Mouse (Mus musculus): ENCODE results near the gene Clcn1. TPM values are rescaled to one million over a fixed set of nuclear protein-coding genes. Genes with fewer than 3 reads are reported as not detected.
A peak's percentile ranks its signal among the peaks of the same experiment; 100 is the strongest.

The Clcn1 gene
- total RNA-seq, 2 experiments from 2014 or later: 4.8 to 6.0 TPM

DNA sequence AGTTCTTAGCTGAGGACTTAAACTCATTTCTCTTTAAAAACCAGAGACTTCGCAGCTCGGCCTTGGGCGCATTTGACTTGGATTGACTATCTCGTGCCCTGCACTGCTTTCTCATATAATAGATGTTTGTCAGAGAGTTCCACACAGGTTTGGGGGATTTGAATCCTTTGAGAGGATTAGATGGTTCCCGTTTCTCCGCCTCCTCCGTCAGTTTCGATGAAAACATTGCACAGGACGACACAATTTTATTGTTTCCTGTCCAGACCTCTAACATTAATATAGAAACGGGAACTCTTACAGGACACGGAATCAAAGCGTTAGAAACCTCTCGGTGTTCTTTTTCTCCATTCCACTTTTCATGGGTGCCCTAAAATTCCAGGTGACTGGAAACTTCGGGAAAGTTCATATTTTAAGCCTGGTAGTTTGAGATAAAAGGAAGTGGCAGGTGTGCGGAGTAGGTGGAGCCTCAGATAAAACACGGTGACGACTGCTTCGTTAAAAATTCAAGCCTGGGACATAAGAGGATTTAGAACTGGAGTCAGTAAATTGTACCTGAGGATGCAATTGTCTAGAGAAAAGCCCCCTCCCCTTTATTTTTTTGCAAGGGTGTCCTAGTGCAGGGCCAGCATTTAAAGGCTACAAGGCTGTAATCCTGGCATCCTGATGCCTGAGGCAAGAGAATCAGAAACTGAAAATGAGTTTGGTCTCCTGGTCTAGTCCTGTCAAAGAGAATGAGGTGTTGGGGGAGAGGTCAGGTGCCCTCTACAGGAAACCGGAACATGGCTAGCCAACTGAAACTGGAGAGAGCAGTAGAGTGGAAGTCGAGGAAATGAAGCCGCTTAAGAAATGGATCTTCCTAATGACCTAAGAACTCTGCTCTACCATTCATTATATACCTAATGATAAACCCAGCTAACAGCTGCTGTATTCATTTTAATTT, 20.8 kb upstream of the Clcn1 start:
- Histone ChIP-seq H3K27ac (peak overlapping the region; percentile 94), H3K4me3 (peak overlapping the region; percentile 73)
- no peak for DNase-seq (ENCODE audit: low spot score in 2 of 2)
- TF ChIP-seq CTCF (conservative IDR thresholded peaks at IDR 0.05): no peak

DNA sequence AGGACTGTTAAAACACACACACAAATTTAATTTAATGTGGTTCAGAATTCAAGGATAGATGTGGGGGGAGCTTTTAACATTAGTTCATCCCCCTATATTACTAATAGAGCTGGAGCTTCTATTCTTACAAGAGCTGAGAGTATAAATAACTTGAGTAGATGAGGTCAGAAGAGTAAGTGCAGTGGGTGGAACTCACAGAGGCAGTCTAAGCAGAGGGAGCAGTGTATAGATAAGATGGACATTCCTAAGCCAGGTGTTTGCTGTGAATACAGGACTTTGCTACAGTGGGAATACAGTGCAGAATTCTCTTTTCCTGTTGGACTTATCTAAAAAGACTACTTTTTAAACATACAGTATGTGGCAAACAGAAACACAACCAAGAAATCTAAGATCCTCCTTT, 15.7 kb upstream of the Clcn1 start:
- no peak for TF ChIP-seq CTCF (conservative IDR thresholded peaks at IDR 0.05)
- no peak overlapping the region for H3K27ac ChIP-seq
- no peak overlapping the region for H3K4me3 ChIP-seq
- no peak for DNase-seq (ENCODE audit: low spot score in 2 of 2)

DNA sequence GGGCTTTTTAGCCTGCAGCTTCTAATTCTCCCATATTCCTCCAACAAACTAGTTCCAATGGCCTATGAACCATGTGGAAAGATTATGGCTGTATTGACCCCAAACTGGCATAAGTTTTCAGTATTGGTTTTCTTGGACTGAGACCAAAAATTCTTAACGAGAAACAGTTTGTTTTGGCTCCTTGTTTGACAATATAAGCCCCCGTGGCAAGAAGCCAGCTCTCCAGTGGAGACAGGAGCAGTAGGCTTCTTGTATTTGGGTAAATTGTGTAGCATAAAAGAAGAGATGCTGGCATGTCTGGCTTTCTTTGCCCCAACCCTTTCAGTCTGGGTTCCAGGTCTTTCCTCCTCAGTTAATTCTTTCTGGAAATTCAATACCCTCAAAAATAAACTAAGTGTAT, 10.3 kb upstream of the Clcn1 start:
- no peak for TF ChIP-seq CTCF (conservative IDR thresholded peaks at IDR 0.05)
- DNase-seq (ENCODE audit: low spot score in 2 of 2): no peak
- no peak overlapping the region for H3K4me3 ChIP-seq
- no peak overlapping the region for H3K27ac ChIP-seq

DNA sequence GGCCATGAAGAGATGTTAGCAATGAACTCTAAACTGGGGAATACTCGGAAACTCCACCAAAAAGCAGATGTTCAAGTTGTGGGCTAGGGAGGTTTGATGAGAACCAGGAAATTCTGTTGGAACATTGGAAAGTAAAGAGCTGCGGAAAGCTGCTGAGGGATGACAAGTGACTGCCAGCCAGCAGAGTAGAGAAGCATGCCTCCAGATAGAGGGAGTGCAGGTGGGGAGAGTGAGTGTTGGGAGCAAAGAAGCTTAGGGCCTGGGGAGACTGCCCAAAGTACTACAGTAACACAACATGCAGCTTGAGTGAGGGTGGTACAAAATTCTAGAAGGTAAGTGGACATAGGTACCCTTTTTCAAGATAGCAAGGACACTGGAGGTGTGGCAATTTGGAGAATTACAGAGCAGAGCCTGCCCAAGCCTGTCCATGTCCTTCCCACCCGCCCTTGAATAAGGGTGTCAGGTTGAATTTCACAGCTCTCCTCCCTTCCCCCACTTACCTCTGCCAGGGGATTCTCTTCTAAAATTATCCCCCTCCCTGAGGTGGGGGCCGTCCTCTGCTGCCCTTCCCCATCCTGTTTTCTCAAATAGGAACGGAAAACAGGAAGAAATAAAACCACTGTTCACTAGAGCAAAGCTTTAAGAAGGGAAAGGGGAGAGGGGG, 3.5 kb upstream of the Clcn1 start:
- TF ChIP-seq CTCF (conservative IDR thresholded peaks at IDR 0.05): no peak
- no peak overlapping the region for H3K27ac ChIP-seq
- H3K4me3 ChIP-seq: no peak overlapping the region
- DNase-seq (ENCODE audit: low spot score in 2 of 2): no peak

DNA sequence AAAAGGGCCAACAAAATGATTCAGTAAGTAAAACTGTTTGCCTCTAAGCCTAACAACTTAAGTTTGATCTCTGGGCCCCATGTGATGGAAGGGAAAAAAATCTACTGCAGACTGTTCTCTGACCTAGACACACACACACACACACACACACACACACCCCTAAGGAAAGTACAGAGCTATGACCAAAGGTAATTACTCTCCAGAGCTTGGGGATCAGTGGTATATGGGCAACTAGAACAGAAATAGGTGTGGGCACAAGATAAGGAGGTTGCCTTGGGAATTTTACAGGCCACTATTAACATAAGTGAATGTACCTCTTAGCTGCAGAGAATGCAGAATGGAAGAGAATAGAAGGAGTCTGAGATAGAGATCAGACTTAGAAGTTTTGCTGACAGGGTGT, 1.1 kb downstream of the Clcn1 start:
- no peak overlapping the region for H3K4me3 ChIP-seq
- H3K27ac ChIP-seq: no peak overlapping the region
- no peak for TF ChIP-seq CTCF (conservative IDR thresholded peaks at IDR 0.05)
- no peak for DNase-seq (ENCODE audit: low spot score in 2 of 2)

DNA sequence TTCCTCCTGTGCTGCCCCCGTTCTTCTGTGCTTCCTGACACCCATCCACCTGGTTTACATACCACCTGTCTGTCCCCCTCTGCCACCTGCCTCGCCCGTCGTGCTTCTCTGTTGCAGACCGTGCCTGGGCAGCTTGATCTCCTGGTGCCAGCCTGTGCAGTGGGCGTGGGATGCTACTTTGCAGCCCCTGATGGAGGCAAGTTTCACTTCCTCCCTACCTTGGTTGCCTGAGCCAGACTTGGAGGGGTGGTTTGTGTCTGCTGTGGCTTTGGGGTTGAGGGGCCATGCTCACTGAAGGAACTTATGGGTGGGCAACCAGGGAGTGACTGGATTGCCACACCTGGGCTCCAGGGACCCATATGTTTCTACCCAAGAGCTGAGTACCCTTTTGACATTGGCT, 6.8 kb downstream of the Clcn1 start:
- DNase-seq (ENCODE audit: low spot score in 2 of 2): no peak
- no peak for TF ChIP-seq CTCF (conservative IDR thresholded peaks at IDR 0.05)
- Histone ChIP-seq H3K27ac (no peak overlapping the region), H3K4me3 (no peak overlapping the region)

DNA sequence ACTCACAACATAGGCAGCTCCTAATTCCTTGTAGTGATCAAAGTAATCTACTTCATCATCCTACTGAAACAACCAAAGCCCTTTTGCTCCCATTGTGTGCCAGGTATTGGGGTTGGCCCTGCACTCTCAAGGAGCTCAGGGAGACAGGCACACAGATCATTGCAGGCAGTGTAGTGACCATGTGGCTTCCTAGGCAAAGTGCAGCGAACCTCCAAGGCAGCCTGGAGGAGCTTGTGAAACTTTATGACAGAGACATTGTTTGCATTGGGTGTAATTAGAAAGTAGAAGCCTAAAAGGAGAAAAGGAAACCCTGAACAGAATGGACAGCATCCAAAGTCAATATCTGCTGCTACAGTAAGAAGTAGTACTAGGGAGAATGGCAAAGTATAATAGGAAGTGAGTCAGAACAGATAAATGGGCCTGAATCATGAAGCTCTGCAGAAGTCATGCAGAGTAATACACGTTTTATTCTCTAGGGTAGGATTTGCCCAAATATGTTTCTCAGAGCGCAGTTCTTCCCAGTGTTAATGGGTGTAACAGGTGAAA, 9.1 kb downstream of the Clcn1 start:
- TF ChIP-seq CTCF (conservative IDR thresholded peaks at IDR 0.05): no peak
- no peak for DNase-seq (ENCODE audit: low spot score in 2 of 2)
- Histone ChIP-seq H3K27ac (no peak overlapping the region), H3K4me3 (no peak overlapping the region)

DNA sequence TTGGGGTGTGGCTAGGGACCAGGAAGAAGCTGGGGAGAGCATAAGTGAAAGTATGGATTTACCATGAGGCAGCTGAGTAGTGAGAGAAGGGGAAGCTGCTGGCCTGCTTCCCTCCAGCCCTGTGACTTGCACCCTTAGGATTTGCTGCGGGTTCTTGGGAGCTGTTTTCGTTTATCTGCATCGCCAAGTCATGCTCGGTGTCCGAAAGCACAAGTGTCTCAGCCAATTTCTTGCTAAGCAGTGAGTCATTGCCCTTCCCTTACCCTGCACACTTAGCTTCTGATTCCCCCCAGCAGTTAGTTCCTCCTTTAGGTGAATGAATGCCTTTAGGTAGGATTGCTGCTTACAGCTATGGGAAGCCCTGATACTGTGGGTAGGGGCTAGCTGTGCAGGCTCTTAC, 12.9 kb downstream of the Clcn1 start:
- TF ChIP-seq CTCF (conservative IDR thresholded peaks at IDR 0.05): no peak
- Histone ChIP-seq H3K4me3 (no peak overlapping the region), H3K27ac (no peak overlapping the region)

DNA sequence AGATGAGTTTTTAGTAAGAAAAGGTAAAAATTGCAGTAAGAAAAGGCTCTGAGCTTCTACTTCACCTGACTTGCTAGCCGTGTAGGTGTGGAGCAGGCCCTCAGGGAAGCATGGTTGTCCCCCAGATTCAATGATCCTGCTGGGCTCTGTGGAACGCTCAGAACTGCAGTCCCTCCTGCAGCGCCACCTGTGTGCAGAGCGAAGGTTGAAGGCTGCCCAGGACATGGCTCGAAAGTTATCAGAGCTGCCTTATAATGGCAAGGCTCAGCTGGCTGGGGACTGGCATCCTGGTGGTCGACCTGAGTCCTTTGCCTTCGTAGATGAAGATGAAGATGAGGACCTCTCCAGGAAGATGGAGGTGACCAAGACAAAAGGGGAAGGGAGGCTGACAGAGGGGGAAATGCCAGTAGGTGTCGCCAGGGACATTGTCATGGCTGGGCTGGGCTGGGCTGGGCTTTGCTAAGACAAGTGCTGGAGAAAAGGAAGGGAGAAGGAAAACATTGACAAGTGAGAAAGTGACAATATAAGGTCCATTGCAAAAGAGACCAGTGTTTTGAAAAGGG, 23.4 kb downstream of the Clcn1 start:
- peak; percentile 35; the same call in 1 of the 2 replicates for TF ChIP-seq CTCF (conservative IDR thresholded peaks at IDR 0.05)
- Histone ChIP-seq H3K27ac (no peak overlapping the region), H3K4me3 (no peak overlapping the region)
- no peak for DNase-seq (ENCODE audit: low spot score in 2 of 2)

More for the DNA sequence above, 12.9 kb downstream of the Clcn1 start:
- DNase-seq (ENCODE audit: low spot score in 2 of 2): no peak

DNA sequence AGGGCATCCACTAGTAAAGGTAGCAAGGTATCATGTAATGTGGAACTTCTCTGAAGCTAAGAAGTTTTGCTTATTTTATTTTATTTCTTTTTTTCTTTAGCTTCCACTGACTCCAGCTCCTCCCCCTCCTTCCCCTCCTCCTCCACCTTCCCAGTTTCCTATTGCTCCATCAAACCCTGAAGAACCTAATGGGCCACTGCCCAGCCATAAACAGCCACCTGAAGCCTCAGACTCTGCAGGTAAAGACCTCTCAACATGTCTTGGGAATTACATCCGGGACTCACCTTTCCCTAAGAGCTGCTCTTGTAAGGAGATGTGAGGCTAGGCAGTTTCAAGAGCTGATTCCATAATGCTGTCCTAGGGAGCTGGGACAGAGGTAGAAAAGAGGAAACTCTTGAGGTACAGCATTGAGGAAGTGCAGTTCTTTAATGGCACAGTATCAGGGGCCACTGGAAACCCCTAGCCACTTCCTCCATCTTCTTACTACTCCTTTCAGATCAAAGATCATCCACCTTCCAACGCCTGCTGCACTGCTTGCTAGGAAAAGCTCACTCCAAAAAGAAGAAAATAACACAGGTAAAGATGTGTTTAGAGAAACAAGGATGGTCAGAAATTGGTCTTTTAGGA, 24.1 kb downstream of the Clcn1 start:
- no peak for TF ChIP-seq CTCF (conservative IDR thresholded peaks at IDR 0.05)
- DNase-seq (ENCODE audit: low spot score in 2 of 2): no peak
- H3K4me3 ChIP-seq: no peak overlapping the region
- H3K27ac ChIP-seq: no peak overlapping the region

DNA sequence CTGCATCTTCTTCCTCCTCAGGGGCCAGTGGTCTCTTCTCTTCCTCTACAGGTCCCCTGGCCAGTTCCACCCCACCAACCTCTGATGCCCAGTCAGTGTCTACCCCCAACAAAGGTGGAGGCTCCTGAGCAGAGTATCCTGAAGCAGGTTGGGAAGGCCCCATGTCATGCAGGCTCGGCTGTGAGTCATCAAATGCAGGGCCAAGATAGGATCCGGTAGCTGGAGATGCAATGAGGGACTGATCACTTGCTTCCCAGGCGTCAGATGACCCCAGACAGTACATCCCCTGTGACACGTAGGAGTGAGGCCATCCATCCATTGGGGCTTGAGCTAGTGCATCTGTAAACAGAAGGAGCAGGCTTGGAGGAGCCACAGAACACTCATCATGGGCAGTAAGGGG, 31.8 kb downstream of the Clcn1 start:
- Histone ChIP-seq H3K4me3 (no peak overlapping the region), H3K27ac (no peak overlapping the region)
- DNase-seq (ENCODE audit: low spot score in 2 of 2): no peak
- no peak for TF ChIP-seq CTCF (conservative IDR thresholded peaks at IDR 0.05)

DNA sequence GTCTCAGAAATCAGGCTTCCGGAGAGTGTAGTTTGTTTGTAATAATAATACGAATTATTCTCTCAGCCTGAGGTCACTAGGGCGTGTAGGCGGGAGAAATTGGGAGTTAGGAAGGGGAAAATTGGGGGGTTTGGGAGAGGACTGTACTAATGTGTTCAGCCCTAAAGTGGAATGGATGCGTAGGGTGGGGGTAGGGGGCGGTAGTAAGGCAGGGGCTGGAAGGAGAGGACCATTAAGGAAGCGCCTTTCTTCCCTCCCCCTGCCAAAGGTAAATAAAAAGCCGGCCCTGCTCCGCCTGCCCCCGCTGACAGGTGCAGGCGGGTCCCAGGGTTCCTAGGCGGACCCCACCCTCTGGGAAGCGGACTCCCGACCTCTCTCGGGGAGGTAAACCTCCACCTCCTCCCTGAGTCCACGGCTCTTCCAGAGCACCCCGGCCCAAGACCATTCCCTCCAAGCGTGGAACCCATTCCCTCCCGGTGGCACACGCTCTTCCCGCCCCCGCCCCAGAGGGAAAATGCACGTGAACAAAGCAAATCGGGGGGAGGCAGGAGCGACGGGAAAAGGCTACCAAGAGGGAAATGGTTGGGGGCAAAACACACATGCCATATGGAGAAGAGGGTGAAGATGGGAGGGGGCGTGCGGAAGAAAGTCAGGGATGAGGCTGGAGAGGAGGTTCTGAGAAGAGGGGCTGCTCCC, 37.0 kb downstream of the Clcn1 start:
- TF ChIP-seq CTCF (conservative IDR thresholded peaks at IDR 0.05): no peak
- DNase-seq (ENCODE audit: low spot score in 2 of 2): no peak
- Histone ChIP-seq H3K4me3 (peak overlapping the region; percentile 91), H3K27ac (peak overlapping the region; percentile 96)

Measured in layer of hippocampus, adult 2 months (tissue).